Mouse (Mus musculus) MEL (cell line): Measurements from ENCODE around the gene Acvr2b.

Experiments
- BHLHE40 ChIP-seq: IDR thresholded peaks from 2 replicates; pipeline ENCODE4 v1.6.1; 2012; ENCODE audit warnings: low read depth, mild to moderate bottlenecking, inconsistent platforms, low read length, improper control_type of control experiment, borderline replicate concordance
- CTCF ChIP-seq, 3 experiments: IDR thresholded peaks in 2 of 3; conservative IDR thresholded peaks in 1 of 3; 2 replicates each; pipeline ENCODE4 v1.5.1; 2011 to 2012; ENCODE audit warnings: low read length in 3 of 3, low read depth in 2 of 3, mild to moderate bottlenecking in 2 of 3, improper control_type of control experiment in 1 of 3, inconsistent platforms in 1 of 3, mixed read lengths in 1 of 3, moderate library complexity in 1 of 3; ENCODE audit not compliant: control insufficient read depth in 1 of 3, insufficient read depth in 1 of 3, poor library complexity in 1 of 3, severe bottlenecking in 1 of 3
- E2F4 ChIP-seq: IDR thresholded peaks from 2 replicates; pipeline ENCODE4 v1.6.1; 2011; ENCODE audit warnings: low read depth, low read length, improper control_type of control experiment, borderline replicate concordance
- EP300 ChIP-seq, 2 experiments: IDR thresholded peaks; 2 replicates each; pipeline ENCODE4 v1.6.1; 2011; ENCODE audit warnings: improper control_type of control experiment in 2 of 2, low read length in 2 of 2, low read depth in 1 of 2, mild to moderate bottlenecking in 1 of 2
- HCFC1 ChIP-seq: IDR thresholded peaks from 2 replicates; pipeline ENCODE4 v1.6.1; 2012; ENCODE audit warnings: low read depth, mild to moderate bottlenecking, inconsistent platforms, low read length, improper control_type of control experiment, moderate library complexity
- MAFK ChIP-seq: IDR thresholded peaks from 2 replicates; pipeline ENCODE4 v1.6.1; 2011; ENCODE audit warnings: low read depth, mild to moderate bottlenecking, low read length, improper control_type of control experiment, borderline replicate concordance
- MAX ChIP-seq: IDR thresholded peaks from 2 replicates; pipeline ENCODE4 v1.6.1; 2011; ENCODE audit warnings: low read length, improper control_type of control experiment
- MXI1 ChIP-seq: IDR thresholded peaks from 2 replicates; pipeline ENCODE4 v1.6.1; 2011; ENCODE audit warnings: mild to moderate bottlenecking, low read depth, low read length, improper control_type of control experiment
- POLR2A ChIP-seq, 2 experiments: IDR thresholded peaks; 2 replicates each; pipeline ENCODE4 v1.6.1; 2011 to 2012; ENCODE audit warnings: low read length in 2 of 2, mild to moderate bottlenecking in 2 of 2, control low read depth in 1 of 2, improper control_type of control experiment in 1 of 2, low read depth in 1 of 2, moderate library complexity in 1 of 2; ENCODE audit not compliant: control insufficient read depth in 1 of 2, insufficient read depth in 1 of 2, poor library complexity in 1 of 2
- RCOR1 ChIP-seq: IDR thresholded peaks from 2 replicates; pipeline ENCODE4 v1.6.1; 2012; ENCODE audit warnings: low read depth, mild to moderate bottlenecking, inconsistent platforms, low read length, improper control_type of control experiment
- USF1 ChIP-seq: IDR thresholded peaks from 2 replicates; pipeline ENCODE4 v1.6.1; 2014; ENCODE audit warnings: low read depth, mild to moderate bottlenecking, inconsistent platforms, low read length, improper control_type of control experiment, moderate library complexity
- USF2 ChIP-seq, 2 experiments: IDR thresholded peaks; 2 replicates each; pipeline ENCODE4 v1.6.1; 2011 to 2012; ENCODE audit warnings: improper control_type of control experiment in 2 of 2, low read length in 2 of 2, borderline replicate concordance in 1 of 2, inconsistent platforms in 1 of 2, low read depth in 1 of 2, mild to moderate bottlenecking in 1 of 2; ENCODE audit not compliant: insufficient read depth in 1 of 2
- ZC3H11A ChIP-seq: IDR thresholded peaks from 2 replicates; pipeline ENCODE4 v1.6.1; 2012; ENCODE audit warnings: low read depth, mild to moderate bottlenecking, inconsistent platforms, low read length, improper control_type of control experiment

GRCm38 (mm10) chr9:119472412-119472918, 70.5 kb downstream of the Acvr2b start:
- TF ChIP-seq CTCF (IDR thresholded peaks at IDR 0.05 in 2 of 3, conservative IDR thresholded peaks at IDR 0.05 in 1 of 3; ENCODE audit: control insufficient read depth in 1 of 3, insufficient read depth in 1 of 3, low read depth in 2 of 3, low read length in 3 of 3, poor library complexity in 1 of 3, severe bottlenecking in 1 of 3) (no peak), POLR2A (IDR thresholded peaks at IDR 0.05; ENCODE audit: control insufficient read depth in 1 of 2, insufficient read depth in 1 of 2, low read depth in 1 of 2, low read length in 2 of 2, poor library complexity in 1 of 2) (no peak), ZC3H11A (no peak), E2F4 (no peak), USF1 (no peak), HCFC1 (no peak), RCOR1 (no peak), EP300 (IDR thresholded peaks at IDR 0.05; ENCODE audit: low read depth in 1 of 2, low read length in 2 of 2) (no peak), BHLHE40 (no peak), MAX (no peak), USF2 (IDR thresholded peaks at IDR 0.05; ENCODE audit: borderline replicate concordance in 1 of 2, insufficient read depth in 1 of 2, low read depth in 1 of 2, low read length in 2 of 2) (no peak), MXI1 (no peak), MAFK (no peak)
